Mouse (Mus musculus) cerebellum, adult 11 months (tissue): ENCODE measurements around the gene Nsd2.
"Not testable (repeated sequence)": the region's sequence is repeated elsewhere in the genome, so short reads cannot be mapped to it uniquely, and the experiment has no call there.

Experiments used
- DNase-seq: peaks from one replicate; pipeline ENCODE4 v3.0.0; 2022

Nsd2 gene

GRCm38 (mm10) chr5:33934877-33935276 is 114.4 kb downstream of the Nsd2 start:
- no peak for DNase-seq

- no peak for DNase-seq
These were observed 115.2 kb downstream of the Nsd2 start for GRCm38 (mm10) chr5:33935700-33936111.

GRCm38 (mm10) chr5:33936120-33936707 is 115.7 kb downstream of the Nsd2 start, which contains the start of gene Nelfa:
Gene Nelfa, minus strand, starts transcription at chr5:33936413.
- DNase-seq = peak; percentile 98

GRCm38 (mm10) chr5:33937230-33937629 is 116.7 kb downstream of the Nsd2 start:
- no peak for DNase-seq

DNA sequence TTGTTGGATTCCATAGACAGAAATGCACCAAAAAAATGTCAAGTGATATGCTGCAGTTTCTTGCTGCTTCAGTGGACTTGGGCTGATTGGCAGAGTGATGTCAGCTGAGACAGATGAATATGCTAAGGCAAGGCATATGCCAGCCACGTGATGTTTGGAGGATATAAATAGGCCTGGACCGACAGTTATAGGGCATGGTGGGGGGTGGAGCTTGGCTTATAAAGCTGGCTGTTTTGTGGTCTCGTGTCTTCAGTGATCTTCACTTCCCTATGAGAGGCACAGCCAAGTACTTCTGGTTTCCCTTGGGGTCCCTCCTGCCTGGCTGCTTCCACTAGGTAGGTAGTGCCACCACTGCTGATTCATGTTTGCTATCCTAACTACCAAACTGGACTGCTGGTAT is 117.9 kb downstream of the Nsd2 start:
- no peak for DNase-seq

GRCm38 (mm10) chr5:33947035-33947434 is 126.5 kb downstream of the Nsd2 start:
- DNase-seq = not testable (repeated sequence)
